Mouse (Mus musculus) thymus, adult 2 months (tissue): ENCODE results near the gene Plxnc1.

Source experiments
- CTCF ChIP-seq: fragments of 200-500 bp; IDR thresholded peaks from 2 replicates; pipeline ENCODE4 v1.5.1; 2012; ENCODE audit warnings: mild to moderate bottlenecking, control low read depth, low read length, moderate library complexity, borderline replicate concordance; ENCODE audit not compliant: control insufficient read depth, poor library complexity, insufficient read depth; ENCODE audit errors: extremely low read depth
- POLR2A ChIP-seq: fragments of 200-500 bp; IDR thresholded peaks from 2 replicates; pipeline ENCODE4 v1.6.1; 2012; ENCODE audit warnings: mild to moderate bottlenecking, low read length, control low read depth, moderate library complexity; ENCODE audit not compliant: control insufficient read depth, poor library complexity, insufficient read depth; ENCODE audit errors: extremely low read depth

GRCm38 (mm10) chr10:94915746-94916145, 28.9 kb downstream of the Plxnc1 start:
- no peak for TF ChIP-seq CTCF
- no peak for TF ChIP-seq POLR2A
